Mouse (Mus musculus) urinary bladder, postnatal 14 days (tissue): ENCODE data around the gene Zfp282.
A peak's percentile ranks its signal among the peaks of the same experiment; 100 is the strongest.
"Not testable (repeated sequence)": the region's sequence is repeated elsewhere in the genome, so short reads cannot be mapped to it uniquely, and the experiment has no call there.

Experiments
- DNase-seq: peaks from one replicate; pipeline ENCODE4 v3.0.0; 2021; ENCODE audit warnings: low spot score

Zfp282 gene

GRCm38 (mm10) chr6:47877058-47877457 is at the start of gene Zfp282:
Gene Zfp282 (plus strand): TSS chr6:47877204.
- DNase-seq: no peak

- DNase-seq: no peak
Observed at GRCm38 (mm10) chr6:47827462-47827861, 49.5 kb upstream of the Zfp282 start.

- DNase-seq: no peak
Observed at GRCm38 (mm10) chr6:47828950-47829349, 48.1 kb upstream of the Zfp282 start.

GRCm38 (mm10) chr6:47830104-47831078 is 46.6 kb upstream of the Zfp282 start, which contains the start of gene Zfp786:
Gene Zfp786 (minus strand): TSS chr6:47830867.
- DNase-seq: peak; percentile 93

- DNase-seq: no peak
Observed at GRCm38 (mm10) chr6:47832220-47832619, 44.8 kb upstream of the Zfp282 start.

GRCm38 (mm10) chr6:47835482-47835983 is 41.5 kb upstream of the Zfp282 start, which contains the start of gene Zfp398:
Gene Zfp398 (plus strand): TSS chr6:47835661.
- peak; percentile 96 for DNase-seq

- peak; percentile 46 for DNase-seq
Observed at GRCm38 (mm10) chr6:47835984-47836521, 41.0 kb upstream of the Zfp282 start.

GRCm38 (mm10) chr6:47837630-47838029 is 39.4 kb upstream of the Zfp282 start:
- DNase-seq: no peak

- DNase-seq: no peak
Observed at GRCm38 (mm10) chr6:47841077-47841476, 35.9 kb upstream of the Zfp282 start.

- no peak for DNase-seq
Observed at GRCm38 (mm10) chr6:47841831-47842230, 35.2 kb upstream of the Zfp282 start.

- no peak for DNase-seq
Observed at GRCm38 (mm10) chr6:47842337-47842736, 34.7 kb upstream of the Zfp282 start.

- DNase-seq: no peak
Observed at GRCm38 (mm10) chr6:47845779-47846178, 31.2 kb upstream of the Zfp282 start.

GRCm38 (mm10) chr6:47857241-47857640 is 19.8 kb upstream of the Zfp282 start:
- DNase-seq: no peak

- DNase-seq: not testable (repeated sequence)
Observed at GRCm38 (mm10) chr6:47857729-47858128, 19.3 kb upstream of the Zfp282 start.

GRCm38 (mm10) chr6:47872266-47872665 is 4.7 kb upstream of the Zfp282 start:
- DNase-seq: no peak

- peak; percentile 92 for DNase-seq
Observed at GRCm38 (mm10) chr6:47877461-47878132, 593 bp downstream of the Zfp282 start.

GRCm38 (mm10) chr6:47878133-47878514 is 1.1 kb downstream of the Zfp282 start:
- no peak for DNase-seq

- DNase-seq: no peak
Observed at GRCm38 (mm10) chr6:47878593-47878992, 1.6 kb downstream of the Zfp282 start.

GRCm38 (mm10) chr6:47879049-47879716 is 2.2 kb downstream of the Zfp282 start:
- DNase-seq: peak; percentile 54

- peak; percentile 74 for DNase-seq
Observed at GRCm38 (mm10) chr6:47880166-47880565, 3.2 kb downstream of the Zfp282 start.

GRCm38 (mm10) chr6:47888812-47889383 is 11.9 kb downstream of the Zfp282 start:
- DNase-seq: no peak
